Mouse (Mus musculus): ENCODE results near the gene Zmat5. TPM values are rescaled to one million over a fixed set of nuclear protein-coding genes. Genes with fewer than 3 reads are reported as not detected.

Zmat5 gene
- polyA plus RNA-seq, 1 experiment = 41.5 TPM

GRCm38 (mm10) chr11:4720393-4720792 lies 15.9 kb downstream of the Zmat5 start:
- H3ac ChIP-seq (ENCODE audit: control insufficient read depth, insufficient read length, low read depth) = no peak overlapping the region
- H3K79me3 ChIP-seq (ENCODE audit: low read depth) = no peaks in the 10 kb centered on the region
- H3K4me3 ChIP-seq (ENCODE audit: insufficient read depth, poor library complexity, severe bottlenecking) = no peak overlapping the region
- TF ChIP-seq USF1 (IDR thresholded peaks at IDR 0.05; ENCODE audit: low read depth) (no peak), CEBPB (IDR thresholded peaks at IDR 0.05; ENCODE audit: low read depth) (no peak)
- no peaks in the 10 kb centered on the region for H3K79me2 ChIP-seq (ENCODE audit: control insufficient read depth, insufficient read depth)
- no peaks in the 10 kb centered on the region for H3K36me3 ChIP-seq (ENCODE audit: control insufficient read depth, insufficient read depth)
- no peaks in the 10 kb centered on the region for H3K27me3 ChIP-seq (ENCODE audit: control insufficient read depth, insufficient read depth, insufficient read length)

- TF ChIP-seq MYOG (IDR thresholded peaks at IDR 0.05; ENCODE audit: control insufficient read depth, extremely low read depth, insufficient read length) = no peak
- H3K79me3 ChIP-seq (ENCODE audit: low read depth) = no peaks in the 10 kb centered on the region
- H3ac ChIP-seq (ENCODE audit: control insufficient read depth, insufficient read length, low read depth) = no peak overlapping the region
These were observed 16.6 kb downstream of the Zmat5 start for GRCm38 (mm10) chr11:4720900-4721580.

GRCm38 (mm10) chr11:4721728-4722127 lies 17.2 kb downstream of the Zmat5 start:
- H3K27me3 ChIP-seq (ENCODE audit: control insufficient read depth, insufficient read depth, insufficient read length) = no peaks in the 10 kb centered on the region
- no peak overlapping the region for H3K4me3 ChIP-seq (ENCODE audit: insufficient read depth, poor library complexity, severe bottlenecking)
- no peaks in the 10 kb centered on the region for H3K79me3 ChIP-seq (ENCODE audit: low read depth)
- no peak overlapping the region for H3ac ChIP-seq (ENCODE audit: control insufficient read depth, insufficient read length, low read depth)
- H3K36me3 ChIP-seq (ENCODE audit: control insufficient read depth, insufficient read depth) = no peaks in the 10 kb centered on the region
- TF ChIP-seq CEBPB (IDR thresholded peaks at IDR 0.05; ENCODE audit: low read depth) (no peak), MAX (IDR thresholded peaks at IDR 0.05) (no peak), MYOG (IDR thresholded peaks at IDR 0.05; ENCODE audit: control insufficient read depth, extremely low read depth, insufficient read length) (no peak), CTCF (IDR thresholded peaks at IDR 0.05; ENCODE audit: control insufficient read depth, insufficient read depth, insufficient read length) (no peak), MYOD1 (IDR thresholded peaks at IDR 0.05; ENCODE audit: control insufficient read depth, insufficient read length, low read depth) (no peak)
- H3K79me2 ChIP-seq (ENCODE audit: control insufficient read depth, insufficient read depth) = no peaks in the 10 kb centered on the region

More at GRCm38 (mm10) chr11:4720900-4721580, 16.6 kb downstream of the Zmat5 start:
- H3K79me2 ChIP-seq (ENCODE audit: control insufficient read depth, insufficient read depth) = no peaks in the 10 kb centered on the region
- no peak overlapping the region for H3K4me3 ChIP-seq (ENCODE audit: insufficient read depth, poor library complexity, severe bottlenecking)
- H3K27me3 ChIP-seq (ENCODE audit: control insufficient read depth, insufficient read depth, insufficient read length) = no peaks in the 10 kb centered on the region
- H3K36me3 ChIP-seq (ENCODE audit: control insufficient read depth, insufficient read depth) = no peaks in the 10 kb centered on the region

GRCm38 (mm10) chr11:4729603-4730002 lies 25.1 kb downstream of the Zmat5 start:
- no peaks in the 10 kb centered on the region for H3K27me3 ChIP-seq (ENCODE audit: control insufficient read depth, insufficient read depth, insufficient read length)

GRCm38 (mm10) chr11:4730096-4730495 lies 25.6 kb downstream of the Zmat5 start:
- H3K79me3 ChIP-seq (ENCODE audit: low read depth) = no peaks in the 10 kb centered on the region
- H3K36me3 ChIP-seq (ENCODE audit: control insufficient read depth, insufficient read depth) = no peaks in the 10 kb centered on the region
- TF ChIP-seq MYOD1 (IDR thresholded peaks at IDR 0.05; ENCODE audit: control insufficient read depth, insufficient read length, low read depth) (no peak), CTCF (IDR thresholded peaks at IDR 0.05; ENCODE audit: control insufficient read depth, insufficient read depth, insufficient read length) (no peak), CEBPB (IDR thresholded peaks at IDR 0.05; ENCODE audit: low read depth) (no peak), MAX (IDR thresholded peaks at IDR 0.05) (no peak), MYOG (IDR thresholded peaks at IDR 0.05; ENCODE audit: control insufficient read depth, extremely low read depth, insufficient read length) (no peak), FOSL1 (IDR thresholded peaks at IDR 0.05; ENCODE audit: insufficient read depth, low read length, poor library complexity, severe bottlenecking) (no peak), USF1 (IDR thresholded peaks at IDR 0.05; ENCODE audit: low read depth) (no peak)
- no peak overlapping the region for H3K4me3 ChIP-seq (ENCODE audit: insufficient read depth, poor library complexity, severe bottlenecking)
- no peak overlapping the region for H3ac ChIP-seq (ENCODE audit: control insufficient read depth, insufficient read length, low read depth)
- no peaks in the 10 kb centered on the region for H3K79me2 ChIP-seq (ENCODE audit: control insufficient read depth, insufficient read depth)
- H3K27me3 ChIP-seq (ENCODE audit: control insufficient read depth, insufficient read depth, insufficient read length) = no peaks in the 10 kb centered on the region

More at GRCm38 (mm10) chr11:4729603-4730002, 25.1 kb downstream of the Zmat5 start:
- no peak overlapping the region for H3K4me3 ChIP-seq (ENCODE audit: insufficient read depth, poor library complexity, severe bottlenecking)
- no peak for TF ChIP-seq MAX (IDR thresholded peaks at IDR 0.05)
- no peak for TF ChIP-seq CEBPB (IDR thresholded peaks at IDR 0.05; ENCODE audit: low read depth)
- no peak for TF ChIP-seq MYOG (IDR thresholded peaks at IDR 0.05; ENCODE audit: control insufficient read depth, extremely low read depth, insufficient read length)
- TF ChIP-seq CTCF (IDR thresholded peaks at IDR 0.05; ENCODE audit: control insufficient read depth, insufficient read depth, insufficient read length) = no peak
- no peak for TF ChIP-seq USF1 (IDR thresholded peaks at IDR 0.05; ENCODE audit: low read depth)
- no peak for TF ChIP-seq MYOD1 (IDR thresholded peaks at IDR 0.05; ENCODE audit: control insufficient read depth, insufficient read length, low read depth)
- TF ChIP-seq FOSL1 (IDR thresholded peaks at IDR 0.05; ENCODE audit: insufficient read depth, low read length, poor library complexity, severe bottlenecking) = no peak
- H3K79me2 ChIP-seq (ENCODE audit: control insufficient read depth, insufficient read depth) = no peaks in the 10 kb centered on the region
- no peaks in the 10 kb centered on the region for H3K79me3 ChIP-seq (ENCODE audit: low read depth)
- no peak overlapping the region for H3ac ChIP-seq (ENCODE audit: control insufficient read depth, insufficient read length, low read depth)
- no peaks in the 10 kb centered on the region for H3K36me3 ChIP-seq (ENCODE audit: control insufficient read depth, insufficient read depth)

DNA sequence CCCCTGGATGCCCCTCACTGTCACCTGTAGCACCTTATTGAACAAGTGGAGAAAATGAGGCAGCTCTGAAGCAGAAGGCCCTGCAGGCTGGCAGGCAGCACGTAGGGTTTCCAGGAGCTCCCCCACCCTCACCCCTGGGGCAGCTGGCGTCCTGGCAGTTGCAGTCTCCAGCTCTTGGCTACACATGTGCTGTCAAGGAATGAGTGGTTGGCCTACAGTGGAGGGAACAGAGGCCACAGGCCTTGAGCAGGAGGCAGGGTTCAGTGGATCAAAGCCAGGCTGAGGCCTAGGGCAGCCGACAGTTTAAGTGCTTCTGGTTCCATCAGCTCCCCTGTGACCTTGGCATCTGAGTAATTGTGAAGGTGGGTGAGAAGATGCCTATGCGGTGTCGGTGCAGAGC lies 26.4 kb downstream of the Zmat5 start:
- H3K79me3 ChIP-seq (ENCODE audit: low read depth) = no peaks in the 10 kb centered on the region
- no peak for TF ChIP-seq CEBPB (IDR thresholded peaks at IDR 0.05; ENCODE audit: low read depth)
- no peak for TF ChIP-seq MYOD1 (IDR thresholded peaks at IDR 0.05; ENCODE audit: control insufficient read depth, insufficient read length, low read depth)
- TF ChIP-seq USF1 (IDR thresholded peaks at IDR 0.05; ENCODE audit: low read depth) = no peak
- no peak overlapping the region for H3K4me3 ChIP-seq (ENCODE audit: insufficient read depth, poor library complexity, severe bottlenecking)
- no peak overlapping the region for H3ac ChIP-seq (ENCODE audit: control insufficient read depth, insufficient read length, low read depth)
- no peaks in the 10 kb centered on the region for H3K36me3 ChIP-seq (ENCODE audit: control insufficient read depth, insufficient read depth)
- H3K27me3 ChIP-seq (ENCODE audit: control insufficient read depth, insufficient read depth, insufficient read length) = no peaks in the 10 kb centered on the region
- no peaks in the 10 kb centered on the region for H3K79me2 ChIP-seq (ENCODE audit: control insufficient read depth, insufficient read depth)

Measured in C2C12 (cell line).